Mouse (Mus musculus) limb, embryonic 14.5 days (tissue): ENCODE measurements at regions not wholly inside any gene's neighbourhood (a gene's known extent, or its start where the extent isn't known, plus 50 kb on each side); places are given as distances from the start of the nearest gene placed in this dataset.

Experiments used
- ATAC-seq: fragments of 200-750 bp; cut with Nextera tagmentation; 2 replicates; pipeline ENCODE4 v1.8.0; 2017; ENCODE audit warnings: low read depth, moderate number of reproducible peaks, moderate TSS enrichment; ENCODE audit not compliant: low FRiP score
- DNase-seq: peaks from one replicate; pipeline ENCODE4 v3.0.0-alpha.2; 2015; ENCODE audit warnings: low spot score
- H3K27ac ChIP-seq: fragments of 300-500 bp; sonication (generic); replicated peaks from 2 replicates; pipeline ENCODE4 v1.5.1; 2014; ENCODE audit warnings: low read depth, mild to moderate bottlenecking, low read length, moderate library complexity, mixed read lengths
- H3K27me3 ChIP-seq: fragments of 300-500 bp; sonication (generic); 2 replicates; pipeline ENCODE4 v1.6.1; 2014; ENCODE audit warnings: low read length, mixed read lengths; ENCODE audit not compliant: control insufficient read depth, insufficient read depth
- H3K36me3 ChIP-seq: fragments of 300-500 bp; sonication (generic); 2 replicates; pipeline ENCODE4 v1.6.1; 2014; ENCODE audit warnings: mild to moderate bottlenecking, low read length, moderate library complexity, mixed read lengths; ENCODE audit not compliant: control insufficient read depth, insufficient read depth
- H3K4me1 ChIP-seq: fragments of 300-500 bp; sonication (generic); 2 replicates; pipeline ENCODE4 v1.6.1; 2014; ENCODE audit warnings: antibody characterized with exemption, low read length, mixed read lengths; ENCODE audit not compliant: control insufficient read depth, insufficient read depth
- H3K4me2 ChIP-seq: fragments of 300-500 bp; sonication (generic); replicated peaks from 2 replicates; pipeline ENCODE4 v1.6.1; 2014; ENCODE audit warnings: low read depth, mild to moderate bottlenecking, low read length, moderate library complexity; ENCODE audit not compliant: severe bottlenecking
- H3K4me3 ChIP-seq: fragments of 300-500 bp; sonication (generic); replicated peaks from 2 replicates; pipeline ENCODE4 v1.5.1; 2014; ENCODE audit warnings: low read length
- H3K9ac ChIP-seq: fragments of 300-500 bp; sonication (generic); 2 replicates; pipeline ENCODE4 v1.6.1; 2014; ENCODE audit warnings: mild to moderate bottlenecking, low read depth, low read length, moderate library complexity; ENCODE audit not compliant: severe bottlenecking
- H3K9me3 ChIP-seq: fragments of 300-500 bp; sonication (generic); 2 replicates; pipeline ENCODE4 v1.6.1; 2016; ENCODE audit warnings: low read length; ENCODE audit not compliant: control insufficient read depth
- POLR2A ChIP-seq: fragments of 200-500 bp; IDR thresholded peaks from 2 replicates; pipeline ENCODE4 v1.8.0; 2012; ENCODE audit warnings: inconsistent platforms, mild to moderate bottlenecking, moderate library complexity, borderline replicate concordance; ENCODE audit not compliant: insufficient read depth, insufficient read length; ENCODE audit errors: extremely low read depth
- WGBS: fragments of 180-500 bp; shearing (Covaris S2); extraction: QIAGEN DNeasy Blood & Tissue Kit; methylation state at CpG from one replicate; pipeline ENCODE4 v1.1.7; 2014; 5-methylcytosine and 5-hydroxymethylcytosine counted together

DNA sequence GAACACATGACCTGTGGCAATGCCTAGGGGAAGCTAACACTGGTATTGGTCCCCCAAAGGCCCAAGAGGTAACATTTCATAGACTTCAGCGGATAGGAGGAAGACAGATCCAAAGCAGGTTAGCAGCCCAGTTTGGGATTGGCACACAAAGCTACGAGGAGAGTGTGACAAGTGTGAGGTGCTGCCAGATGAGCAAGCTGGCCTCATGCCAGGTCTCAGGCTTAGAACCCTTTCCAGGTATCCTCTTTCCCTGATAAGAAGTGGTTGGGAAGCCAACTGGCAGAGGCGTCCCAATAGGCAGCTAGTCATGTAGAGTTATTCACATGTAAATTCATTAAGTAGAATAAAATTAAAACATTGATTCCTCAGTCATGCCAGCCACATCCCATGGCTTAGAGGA, 112.3 kb upstream of the Ntm start:
- Histone ChIP-seq H3K9ac (no peak overlapping the region), H3K27me3 (no peaks in the 10 kb centered on the region), H3K9me3 (no peaks in the 10 kb centered on the region), H3K4me1 (no peaks in the 10 kb centered on the region), H3K4me3 (no peak overlapping the region), H3K36me3 (no peaks in the 10 kb centered on the region), H3K4me2 (no peak overlapping the region), H3K27ac (no peak overlapping the region)
- no peak for ATAC-seq
- TF ChIP-seq POLR2A, result no peak
- DNase-seq, result no peak
- WGBS, result 91% methylated on average over 3 of the region's 3 CpGs

DNA sequence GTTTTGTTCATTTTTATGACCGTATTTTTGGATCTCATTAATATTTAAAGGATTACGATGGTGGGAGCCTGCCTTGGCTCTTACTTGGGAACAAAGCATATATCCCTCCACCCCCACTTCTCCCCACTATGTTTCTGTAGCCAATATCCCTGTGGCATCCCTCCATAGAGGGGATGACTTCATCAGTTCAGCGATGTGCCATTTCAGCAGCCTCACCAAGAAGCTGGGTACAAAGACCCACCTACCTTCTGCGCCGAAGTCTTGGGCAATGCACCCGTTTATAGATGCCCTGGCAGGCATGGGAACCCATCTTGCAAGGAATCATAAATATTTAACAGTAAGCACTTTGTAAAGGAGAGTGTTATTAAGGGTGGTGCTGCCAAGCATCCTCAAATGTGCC, 113.1 kb upstream of the Ntm start:
- Histone ChIP-seq H3K9ac (no peak overlapping the region), H3K9me3 (no peaks in the 10 kb centered on the region), H3K36me3 (no peaks in the 10 kb centered on the region), H3K4me3 (no peak overlapping the region), H3K4me1 (no peaks in the 10 kb centered on the region), H3K27me3 (no peaks in the 10 kb centered on the region), H3K27ac (no peak overlapping the region), H3K4me2 (no peak overlapping the region)
- no peak for DNase-seq
- no peak for TF ChIP-seq POLR2A
- WGBS, result 88% methylated on average over 6 of the region's 6 CpGs
- ATAC-seq, result no peak

DNA sequence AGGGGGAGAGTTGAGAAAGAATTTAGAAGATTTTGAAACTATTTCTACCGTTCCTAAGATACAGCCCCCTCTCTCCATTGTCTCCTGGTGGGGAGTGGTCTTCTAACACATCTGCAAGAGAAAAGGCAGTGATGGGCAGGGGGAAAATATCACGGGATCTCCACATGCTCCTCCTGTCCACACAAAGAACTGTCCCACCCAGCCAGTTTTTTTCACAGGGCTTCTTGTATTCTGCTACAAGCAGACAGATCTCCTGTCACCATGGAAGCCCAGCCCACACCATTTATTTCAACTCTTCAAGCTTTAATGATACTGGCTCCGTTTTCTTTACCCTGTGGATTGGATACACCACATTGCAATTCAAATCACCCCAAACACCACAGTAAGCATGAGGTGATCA, 113.5 kb upstream of the Ntm start:
- ATAC-seq (no peak), DNase-seq (no peak)
- Histone ChIP-seq H3K27ac (no peak overlapping the region), H3K9ac (no peak overlapping the region), H3K4me3 (no peak overlapping the region), H3K9me3 (no peaks in the 10 kb centered on the region), H3K36me3 (no peaks in the 10 kb centered on the region), H3K4me2 (no peak overlapping the region), H3K4me1 (no peaks in the 10 kb centered on the region), H3K27me3 (no peaks in the 10 kb centered on the region)
- 39% methylated on average over 3 of the region's 3 CpGs for WGBS
- no peak for TF ChIP-seq POLR2A

DNA sequence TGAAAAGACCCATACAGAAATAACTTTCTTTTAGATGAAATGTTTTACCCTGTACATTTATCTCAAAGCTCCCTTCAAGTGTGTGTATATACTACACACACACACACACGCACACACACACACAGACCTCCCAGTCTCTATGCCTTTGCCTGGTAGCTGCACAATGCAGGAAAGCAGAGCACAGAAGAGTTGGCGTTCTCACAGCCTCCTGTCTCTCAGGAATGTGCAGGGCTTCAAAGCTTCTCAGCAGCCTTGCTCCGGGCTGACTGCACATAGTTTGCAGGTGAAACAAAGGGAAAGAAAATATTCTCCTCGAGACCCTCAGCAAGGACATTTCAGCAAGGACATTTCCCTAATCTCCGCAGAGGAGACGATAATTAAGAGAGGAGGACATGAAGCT, 139.0 kb upstream of the Ntm start:
- 51% methylated on average over 6 of the region's 6 CpGs for WGBS
- H3K9me3 ChIP-seq, result no peaks in the 10 kb centered on the region
- H3K27me3 ChIP-seq, result no peaks in the 10 kb centered on the region
- no peak overlapping the region for H3K4me3 ChIP-seq
- DNase-seq, result no peak
- TF ChIP-seq POLR2A, result no peak
- H3K4me1 ChIP-seq, result no peaks in the 10 kb centered on the region
- no peak overlapping the region for H3K27ac ChIP-seq
- no peak overlapping the region for H3K9ac ChIP-seq
- H3K4me2 ChIP-seq, result no peak overlapping the region
- no peak for ATAC-seq
- no peaks in the 10 kb centered on the region for H3K36me3 ChIP-seq

DNA sequence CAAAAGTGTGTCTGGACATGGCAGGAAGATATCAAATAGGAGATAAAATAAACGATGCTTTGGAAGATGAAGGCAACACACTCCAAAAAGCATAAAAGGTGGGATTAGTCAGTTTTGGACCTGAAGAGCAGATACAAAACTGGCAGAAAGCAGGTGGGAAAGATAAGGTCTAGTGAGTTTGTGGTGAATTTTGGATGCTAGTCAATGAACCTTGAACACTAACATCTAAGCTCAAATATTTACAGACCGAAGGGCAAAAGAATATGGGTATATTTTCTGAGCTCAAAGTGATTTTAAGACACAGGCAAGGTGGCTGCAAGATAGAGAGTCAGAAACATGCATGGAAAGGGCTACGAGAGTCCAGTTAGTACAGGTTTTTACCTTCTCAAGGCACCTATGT, 159.4 kb upstream of the Ntm start:
- H3K9me3 ChIP-seq, result no peaks in the 10 kb centered on the region
- H3K4me2 ChIP-seq, result no peak overlapping the region
- no peak for ATAC-seq
- no peak for DNase-seq
- no peaks in the 10 kb centered on the region for H3K36me3 ChIP-seq
- no peaks in the 10 kb centered on the region for H3K27me3 ChIP-seq
- H3K27ac ChIP-seq, result no peak overlapping the region
- no peak overlapping the region for H3K4me3 ChIP-seq
- H3K9ac ChIP-seq, result no peak overlapping the region
- TF ChIP-seq POLR2A, result no peak
- WGBS, result 93% methylated on average over 3 of the region's 3 CpGs
- H3K4me1 ChIP-seq, result no peaks in the 10 kb centered on the region

DNA sequence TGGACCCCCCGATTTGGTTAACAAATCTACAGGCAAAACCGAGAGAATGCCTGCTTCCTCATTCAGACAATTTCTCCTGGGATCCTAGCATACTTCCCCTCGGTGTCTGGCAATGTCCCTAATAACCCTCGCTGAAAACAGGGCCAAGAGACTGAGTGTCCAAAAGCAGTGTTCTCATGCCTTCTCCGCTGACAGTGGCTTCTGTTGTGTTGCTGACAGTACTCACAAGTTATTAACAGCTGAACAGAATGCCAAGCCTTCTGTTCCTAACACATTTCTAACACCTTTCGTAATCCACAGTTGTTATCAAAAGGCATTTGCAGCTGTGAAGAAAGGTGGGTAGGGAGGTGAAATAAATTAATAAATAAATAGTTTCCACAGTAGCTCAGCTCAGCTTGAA, 166.2 kb upstream of the Ntm start:
- no peak overlapping the region for H3K4me2 ChIP-seq
- 77% methylated on average over 6 of the region's 6 CpGs for WGBS

More for the DNA sequence above, 166.2 kb upstream of the Ntm start:
- Histone ChIP-seq H3K27me3 (no peaks in the 10 kb centered on the region), H3K4me3 (no peak overlapping the region), H3K36me3 (no peaks in the 10 kb centered on the region), H3K9ac (no peak overlapping the region), H3K4me1 (no peaks in the 10 kb centered on the region), H3K9me3 (no peaks in the 10 kb centered on the region), H3K27ac (no peak overlapping the region)
- no peak for TF ChIP-seq POLR2A
- DNase-seq (no peak), ATAC-seq (no peak)
